Mouse (Mus musculus): ENCODE results near the gene Syde2. TPM values are rescaled to one million over a fixed set of nuclear protein-coding genes. Genes with fewer than 3 reads are reported as not detected.
"Not testable (repeated sequence)": the region's sequence is repeated elsewhere in the genome, so short reads cannot be mapped to it uniquely, and the experiment has no call there.

Gene Syde2
- total RNA-seq, 2 experiments from 2014 or later = 6.3 to 7.9 TPM

DNA sequence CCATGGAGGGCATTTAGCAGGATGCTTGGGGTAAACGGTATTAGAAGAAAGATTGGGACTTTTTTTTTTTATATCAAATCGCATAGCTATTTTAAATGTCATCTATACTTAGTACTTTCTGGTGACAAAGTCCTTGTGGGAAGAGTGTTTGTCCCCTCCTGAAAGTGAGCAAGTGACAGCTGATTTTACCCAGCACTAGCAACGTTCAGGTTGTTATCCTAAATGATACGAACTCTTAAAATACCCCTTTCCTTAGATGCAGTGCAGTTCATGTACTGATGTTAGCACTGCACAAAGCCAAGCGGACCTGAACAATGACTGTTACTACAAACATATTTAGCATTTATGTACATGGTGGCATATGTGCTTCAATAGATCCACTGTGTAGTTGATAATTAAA, 20.9 kb upstream of the Syde2 start:
- DNase-seq = no peak

GRCm38 (mm10) chr3:145969031-145969501, 18.6 kb upstream of the Syde2 start:
- no peak for DNase-seq

- no peak for DNase-seq
Measured at GRCm38 (mm10) chr3:145971501-145971900, 16.2 kb upstream of the Syde2 start.

GRCm38 (mm10) chr3:145974986-145975385, 12.7 kb upstream of the Syde2 start:
- no peak for DNase-seq

- DNase-seq = no peak
Measured at GRCm38 (mm10) chr3:145985333-145985925, 2.2 kb upstream of the Syde2 start.

GRCm38 (mm10) chr3:145986317-145987001, 1.2 kb upstream of the Syde2 start:
- DNase-seq = no peak

- DNase-seq = peak; percentile 93
Measured at GRCm38 (mm10) chr3:145987970-145988683, 457 bp downstream of the Syde2 start.

DNA sequence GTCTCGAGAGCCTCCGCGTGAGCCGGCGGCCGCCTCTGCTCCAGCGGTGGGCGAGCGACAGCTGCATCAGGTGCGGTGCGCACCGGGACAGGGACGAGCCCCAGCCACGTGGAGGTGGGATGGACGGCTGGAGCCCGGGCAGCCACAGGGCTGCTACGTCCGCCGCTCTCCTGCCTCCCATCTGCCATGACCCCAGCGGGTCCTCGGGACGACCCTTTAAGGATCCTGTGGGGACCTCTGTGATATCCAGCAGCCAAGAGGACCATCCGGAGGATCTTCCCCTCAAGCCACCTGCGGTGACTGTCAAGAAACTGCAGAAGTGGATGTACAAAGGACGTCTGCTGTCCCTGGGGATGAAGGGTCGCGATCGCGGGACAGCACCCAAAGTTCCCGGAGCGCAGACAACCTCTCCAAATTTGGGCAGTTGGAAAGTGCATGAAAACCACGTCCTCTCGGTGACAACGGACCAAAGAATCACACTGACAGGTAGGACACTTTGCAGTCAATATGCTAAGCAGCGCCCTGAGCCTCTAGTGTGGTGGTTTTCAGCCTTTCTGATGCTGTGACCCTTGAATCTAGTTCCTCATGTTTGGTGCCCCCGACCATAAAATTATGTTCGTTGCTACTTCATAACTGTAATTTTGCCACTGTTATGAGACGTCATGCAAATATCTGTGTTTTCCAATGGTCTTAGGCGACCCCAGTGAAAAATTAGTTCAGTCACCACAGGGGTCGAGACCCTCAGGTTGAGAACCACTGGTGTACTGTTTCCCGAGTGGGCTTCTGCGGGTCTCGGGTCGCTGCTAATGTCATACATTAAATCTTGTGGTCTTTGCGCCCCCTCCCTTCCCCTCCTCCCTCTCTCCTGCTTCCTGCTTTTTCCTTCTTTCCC, 1.3 kb downstream of the Syde2 start:
- DNase-seq = no peak

GRCm38 (mm10) chr3:145989576-145990081, 2.0 kb downstream of the Syde2 start:
- no peak for DNase-seq

- DNase-seq = no peak
Measured at GRCm38 (mm10) chr3:145991130-145991529, 3.5 kb downstream of the Syde2 start.

- DNase-seq = no peak
Measured at GRCm38 (mm10) chr3:145991976-145992730, 4.5 kb downstream of the Syde2 start.

GRCm38 (mm10) chr3:145992796-145993195, 5.1 kb downstream of the Syde2 start:
- peak; percentile 73 for DNase-seq

- no peak for DNase-seq
Measured at GRCm38 (mm10) chr3:145993481-145994201, 6.0 kb downstream of the Syde2 start.

- DNase-seq = no peak
Measured at GRCm38 (mm10) chr3:145995489-145995888, 7.8 kb downstream of the Syde2 start.

GRCm38 (mm10) chr3:145996539-145996938, 8.9 kb downstream of the Syde2 start:
- DNase-seq = not testable (repeated sequence)

DNA sequence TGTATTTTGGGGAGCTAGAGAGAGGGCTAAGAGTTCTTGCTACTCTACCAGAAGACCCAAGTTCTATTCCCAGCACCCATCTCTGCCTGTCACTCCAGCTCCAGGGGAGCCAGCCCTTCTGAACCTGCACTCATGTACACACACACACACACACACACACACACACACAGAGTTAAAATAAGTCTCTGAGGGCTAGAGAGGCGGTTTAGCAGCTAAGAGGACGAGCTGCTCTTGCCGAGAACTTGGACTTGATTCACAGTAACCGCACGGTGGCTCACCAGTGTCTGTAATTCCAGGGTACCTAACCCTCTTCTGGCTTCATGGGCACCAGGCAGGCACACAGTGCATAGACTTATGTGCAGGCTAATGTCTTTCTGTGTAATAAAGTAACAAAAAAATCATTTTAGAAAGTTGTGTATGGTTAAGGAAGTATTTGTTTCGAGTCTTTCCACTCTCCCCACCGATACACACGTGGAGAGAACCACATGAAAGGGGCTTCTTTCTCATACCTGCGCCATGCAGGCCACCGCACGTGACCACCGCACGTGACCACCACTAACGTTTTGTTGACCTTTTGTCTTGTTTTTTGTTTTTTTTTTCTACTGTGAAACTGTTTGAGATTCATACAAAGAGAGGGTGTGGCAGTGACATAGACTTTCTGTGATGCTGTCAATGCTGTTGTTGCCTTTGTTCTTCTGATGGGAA, 16.8 kb downstream of the Syde2 start:
- no peak for DNase-seq

GRCm38 (mm10) chr3:146007872-146008271, 20.2 kb downstream of the Syde2 start:
- DNase-seq = no peak

DNA sequence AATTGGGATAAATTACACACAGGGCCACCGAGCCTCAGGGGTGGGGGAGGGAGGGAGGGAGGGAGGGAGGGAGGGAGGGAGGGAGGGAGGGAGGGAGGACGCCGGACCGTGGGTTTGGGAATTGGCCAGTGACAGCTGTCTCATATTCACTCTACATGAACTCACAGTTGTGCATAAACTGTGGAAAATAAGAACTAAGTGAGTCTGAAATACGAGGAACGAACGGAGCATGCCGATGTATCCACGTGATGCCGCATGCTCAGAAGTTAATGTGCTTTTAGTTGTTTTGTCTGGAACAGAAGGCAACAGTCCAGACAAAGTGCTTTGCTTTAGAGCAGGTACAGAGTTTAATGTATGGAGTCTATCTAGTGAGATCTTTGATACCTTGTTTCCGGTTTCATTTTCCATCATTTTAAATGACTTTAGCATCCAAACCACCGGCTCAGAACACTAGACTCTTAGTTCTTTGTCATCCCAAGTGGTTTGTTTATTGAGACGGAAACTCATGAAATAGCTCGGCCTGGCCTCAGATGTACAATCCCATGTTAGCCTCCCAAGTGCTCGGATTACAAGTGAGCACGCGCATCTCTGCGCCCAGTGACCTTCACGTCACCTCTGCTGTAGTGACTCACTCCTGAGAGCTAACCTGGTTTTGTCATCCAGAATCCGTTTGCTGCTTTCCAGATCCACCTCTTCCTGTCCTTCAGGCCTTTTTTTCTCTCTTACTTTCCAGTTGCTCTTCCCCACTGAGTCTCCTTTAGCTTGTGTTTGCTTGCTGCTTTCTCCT, 22.4 kb downstream of the Syde2 start:
- DNase-seq = peak; percentile 55

DNA sequence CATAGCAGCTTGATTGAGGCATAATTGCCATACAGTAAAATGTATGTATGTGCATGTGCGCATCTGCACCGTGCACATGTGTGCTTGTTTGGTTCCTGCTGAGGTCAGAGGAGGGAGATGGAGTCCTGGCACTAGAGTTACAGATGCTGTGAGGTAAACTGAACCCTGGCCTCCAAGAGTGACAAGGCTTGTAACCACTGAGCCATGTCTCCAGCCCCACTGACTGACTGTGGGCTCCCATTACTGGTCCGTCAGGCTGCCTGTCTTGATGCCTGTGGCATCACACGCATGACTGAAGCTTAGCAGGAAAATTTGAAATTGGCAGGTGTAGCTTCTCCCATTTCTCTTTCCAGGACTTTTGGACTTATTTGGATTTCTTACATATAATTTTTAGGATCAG, 23.1 kb downstream of the Syde2 start:
- no peak for DNase-seq

Measured in adrenal gland, postnatal 10 days (tissue).